Mouse (Mus musculus): ENCODE results near the gene Camta1.

DNA sequence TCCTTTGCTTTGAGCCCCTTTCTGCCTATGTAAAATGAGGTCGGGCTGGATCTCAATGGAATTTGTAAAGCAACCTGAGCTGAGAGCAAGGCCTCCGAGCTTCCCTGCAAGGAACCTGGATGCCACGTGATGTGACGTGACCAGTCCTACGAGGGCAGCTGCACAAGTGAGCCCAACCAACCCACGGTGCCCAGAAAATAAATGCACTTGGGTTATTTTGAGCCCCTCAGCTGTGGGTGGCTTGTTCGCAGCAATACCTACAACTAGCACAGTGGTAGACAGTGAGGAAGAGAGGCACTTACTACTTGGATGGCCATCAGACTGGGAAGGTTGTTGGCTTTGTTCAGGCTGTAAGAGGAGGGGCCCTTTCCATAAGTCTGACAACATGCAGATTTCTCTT is 747.1 kb downstream of the Camta1 start:
- TF ChIP-seq CTCF (IDR thresholded peaks at IDR 0.05; ENCODE audit: borderline replicate concordance, control insufficient read depth, extremely low read depth, insufficient read depth, low read length, poor library complexity) (no peak), POLR2A (IDR thresholded peaks at IDR 0.05; ENCODE audit: control insufficient read depth, extremely low read depth, insufficient read depth, low read length, poor library complexity) (no peak)
